16 mouse cellular contexts compared by ENCODE assay signal in genomic region chr2:112720715-112721114, GRCm38 (mm10).
DNase-seq lines count a peak whose midpoint lies in the region; ATAC-seq and TF ChIP-seq lines count a peak whose summit lies in the region.
"Had no signal": no experiment of that assay in that cellular context is flagged by ENCODE, and none has a peak within 500 bp of the region (broad histone marks: within the 10 kb centered on the region; RNA-seq: fewer than 3 reads in every experiment).

No protein-coding gene starts in this region.

- WGBS in embryonic facial prominence, embryonic 11.5 days: 21% methylated on average over 3 of the region's 3 CpGs
- 6% methylated on average over 3 of the region's 3 CpGs for WGBS in midbrain, embryonic 12.5 days

- ATAC-seq in embryonic facial prominence, embryonic 11.5 days (replicated peaks; ENCODE audit: insufficient number of reproducible peaks, low FRiP score, low TSS enrichment, low read depth): 0 out of 2 replicates have a peak, but pooled peaks have one; percentile 48
- peak; percentile 90 for ATAC-seq in midbrain, embryonic 12.5 days (ENCODE audit: low FRiP score, low read depth)
- no peak for ATAC-seq in CD4-positive, CD25-positive, alpha-beta regulatory T cell, adult 4 months

- TF ChIP-seq CTCF in left cerebral cortex, adult 2 months (IDR thresholded peaks at IDR 0.05): no peak

- H3K4me1 ChIP-seq in embryonic facial prominence, embryonic 11.5 days (ENCODE audit: control insufficient read depth, insufficient read depth, low read length): no peaks in the 10 kb centered on the region
- peaks cover 6% of the 10 kb centered on the region; the same call in 1 of the 2 replicates for H3K4me1 ChIP-seq in midbrain, embryonic 12.5 days
- H3K4me1 ChIP-seq: embryonic facial prominence, embryonic 15.5 days; limb, embryonic 15.5 days; lung, embryonic 15.5 days had no signal

- no peak overlapping the region for H3K9ac ChIP-seq in embryonic facial prominence, embryonic 11.5 days (replicated peaks; ENCODE audit: low read length)
- H3K9ac ChIP-seq in midbrain, embryonic 12.5 days (replicated peaks): no peak overlapping the region
- H3K9ac ChIP-seq: embryonic facial prominence, embryonic 15.5 days; limb, embryonic 15.5 days; lung, embryonic 15.5 days had no signal

- no peak overlapping the region for H3K4me2 ChIP-seq in embryonic facial prominence, embryonic 11.5 days (ENCODE audit: low read depth, low read length)
- H3K4me2 ChIP-seq in midbrain, embryonic 12.5 days (replicated peaks): no peak overlapping the region
- H3K4me2 ChIP-seq: embryonic facial prominence, embryonic 15.5 days; heart, embryonic 11.5 days; limb, embryonic 15.5 days; lung, embryonic 15.5 days had no signal

- H3K4me3 ChIP-seq in embryonic facial prominence, embryonic 11.5 days (ENCODE audit: low read depth, low read length): no peak overlapping the region
- no peak overlapping the region for H3K4me3 ChIP-seq in midbrain, embryonic 12.5 days
- no peak overlapping the region for H3K4me3 ChIP-seq in left cerebral cortex, adult 2 months
- H3K4me3 ChIP-seq: embryonic facial prominence, embryonic 15.5 days; limb, embryonic 15.5 days; lung, embryonic 15.5 days had no signal

- peak; percentile 15 for DNase-seq in embryonic facial prominence, embryonic 11.5 days (ENCODE audit: low spot score)
- DNase-seq in forelimb bud, embryonic 11.5 days (ENCODE audit: low read depth, low spot score): peak; percentile 5
- peak; percentile 3 for DNase-seq in retina, postnatal 7 days (ENCODE audit: low read depth, low spot score)
- no peak for DNase-seq in left cerebral cortex, adult 2 months (ENCODE audit: extremely low spot score in 1 of 2, low spot score in 2 of 2)
- no peak for DNase-seq in cerebellum, postnatal 25 days
- DNase-seq: adrenal gland, postnatal 14 days; cerebellum, adult 8-10 months; spleen, adult 18-20 months; thymus, adult 2 months had no signal

- intact Hi-C loops in left cerebral cortex, adult 2 months (cut with DNase I): no loop called here

- no peak overlapping the region for H3K27ac ChIP-seq in embryonic facial prominence, embryonic 11.5 days (replicated peaks; ENCODE audit: low read depth, low read length)
- peak overlapping the region; percentile 21 for H3K27ac ChIP-seq in midbrain, embryonic 12.5 days (replicated peaks)
- H3K27ac ChIP-seq in left cerebral cortex, adult 2 months: no peak overlapping the region
- H3K27ac ChIP-seq: embryonic facial prominence, embryonic 15.5 days; kidney, postnatal 0 days; limb, embryonic 15.5 days; lung, embryonic 15.5 days had no signal

- no peaks in the 10 kb centered on the region for H3K36me3 ChIP-seq in embryonic facial prominence, embryonic 11.5 days (replicated peaks; ENCODE audit: control insufficient read depth, insufficient read depth, low read depth, low read length)
- H3K36me3 ChIP-seq in midbrain, embryonic 12.5 days: no peaks in the 10 kb centered on the region
- H3K36me3 ChIP-seq: embryonic facial prominence, embryonic 15.5 days; limb, embryonic 15.5 days; lung, embryonic 15.5 days had no signal

- no peaks in the 10 kb centered on the region for H3K9me3 ChIP-seq in embryonic facial prominence, embryonic 11.5 days (replicated peaks; ENCODE audit: control insufficient read depth, low read length)
- no peaks in the 10 kb centered on the region for H3K9me3 ChIP-seq in midbrain, embryonic 12.5 days
- H3K9me3 ChIP-seq: embryonic facial prominence, embryonic 15.5 days; limb, embryonic 15.5 days; lung, embryonic 15.5 days had no signal

- no peaks in the 10 kb centered on the region for H3K27me3 ChIP-seq in embryonic facial prominence, embryonic 11.5 days (ENCODE audit: control insufficient read depth, insufficient read depth, low read length)
- no peaks in the 10 kb centered on the region for H3K27me3 ChIP-seq in midbrain, embryonic 12.5 days
- H3K27me3 ChIP-seq: embryonic facial prominence, embryonic 15.5 days; limb, embryonic 15.5 days; lung, embryonic 15.5 days had no signal

Comparison
In these comparisons a context has a peak if more than half of its experiments do, and no peak if none do; other contexts are left out.
1. DNase-seq: peak in embryonic facial prominence, embryonic 11.5 days (single experiment), forelimb bud, embryonic 11.5 days (single experiment) and retina, postnatal 7 days (single experiment); none in left cerebral cortex, adult 2 months (0 of 2) and cerebellum, postnatal 25 days (0 of 2).